Mouse (Mus musculus): ENCODE measurements around the gene Slc16a6. TPM values are rescaled to one million over a fixed set of nuclear protein-coding genes. Genes with fewer than 3 reads are reported as not detected.

Gene Slc16a6
- total and polyA plus RNA-seq, 3 experiments, result 14.1 to 24.2 (median 20.9) TPM

DNA sequence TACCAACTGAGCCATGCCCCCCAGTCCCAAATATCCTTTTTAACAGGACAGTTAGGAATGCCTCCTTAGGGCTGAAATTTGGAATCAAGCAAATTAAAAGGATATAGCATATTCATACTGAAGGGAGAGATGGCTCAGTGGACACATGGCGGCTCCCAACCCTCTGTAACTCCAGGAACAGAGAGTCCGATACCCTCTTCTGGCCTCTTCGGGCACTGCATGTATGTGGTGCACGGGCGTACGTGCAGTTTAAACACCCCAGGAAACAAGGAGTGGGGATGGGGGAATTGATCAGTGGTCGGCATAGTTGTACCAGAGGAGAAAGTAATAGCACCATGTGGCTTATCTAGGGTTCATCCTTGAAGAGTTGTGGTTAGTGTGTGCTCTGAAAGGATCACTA, 28.8 kb downstream of the Slc16a6 start:
- H3K27ac ChIP-seq (ENCODE audit: insufficient read depth, low read depth), result no peak overlapping the region
- H3K27me3 ChIP-seq (replicated peaks), result no peaks in the 10 kb centered on the region
- H3K4me1 ChIP-seq (ENCODE audit: control insufficient read depth in 1 of 2, insufficient read depth in 2 of 2), result peaks cover 3 to 13% of the 10 kb centered on the region in 2 experiments
- no peak for DNase-seq (ENCODE audit: extremely low read depth)
- in situ Hi-C loops (cut with MboI; ENCODE audit: low pct_ligation_motif_present, low pct_unique_long_range_greater_than_20kb, low sequenced_read_pairs), result loop anchor here (5.0 to 10.0 kb wide), 2 partner anchors 197 to 410 kb away; no protein-coding TSS in a partner anchor
- H3K4me3 ChIP-seq (replicated peaks in 1 of 3; ENCODE audit: low read depth in 2 of 3, low read length in 2 of 3, poor library complexity in 1 of 3), result no peak overlapping the region
- TF ChIP-seq NRF1 (IDR thresholded peaks at IDR 0.05; ENCODE audit: low read depth, low read length) (no peak), CTCF (conservative IDR thresholded peaks at IDR 0.05 in 1 of 2, IDR thresholded peaks at IDR 0.05 in 1 of 2; ENCODE audit: low read depth in 2 of 2, low read length in 2 of 2) (peak; percentile 27 to 73; a peak in 3 of 4 replicates), SMC3 (IDR thresholded peaks at IDR 0.05; ENCODE audit: low read depth, low read length) (peak; percentile 77), MEF2A (IDR thresholded peaks at IDR 0.05; ENCODE audit: borderline replicate concordance, low read depth, low read length) (no peak), RAD21 (IDR thresholded peaks at IDR 0.05; ENCODE audit: low read depth, low read length) (peak; percentile 51)
- no peaks in the 10 kb centered on the region for H3K9me3 ChIP-seq (replicated peaks; ENCODE audit: low read length)
- H3K9ac ChIP-seq (ENCODE audit: insufficient read depth, low read depth), result no peak overlapping the region
- H3K4me2 ChIP-seq (ENCODE audit: insufficient read depth, low read depth, poor library complexity, severe bottlenecking), result no peak overlapping the region
- H3K79me2 ChIP-seq (replicated peaks; ENCODE audit: control insufficient read depth, extremely low read depth, insufficient read depth, poor library complexity, severe bottlenecking), result no peaks in the 10 kb centered on the region
- dilution Hi-C loops (cut with MboI; ENCODE audit: extremely low pct_ligation_motif_present, extremely low pct_unique_long_range_greater_than_20kb, low sequenced_read_pairs), result no loop called here
- H3K36me3 ChIP-seq (replicated peaks in 1 of 2; ENCODE audit: control insufficient read depth in 1 of 2, insufficient read depth in 1 of 2, low read length in 1 of 2), result peaks cover 0 to 5% of the 10 kb centered on the region in 2 experiments

DNA sequence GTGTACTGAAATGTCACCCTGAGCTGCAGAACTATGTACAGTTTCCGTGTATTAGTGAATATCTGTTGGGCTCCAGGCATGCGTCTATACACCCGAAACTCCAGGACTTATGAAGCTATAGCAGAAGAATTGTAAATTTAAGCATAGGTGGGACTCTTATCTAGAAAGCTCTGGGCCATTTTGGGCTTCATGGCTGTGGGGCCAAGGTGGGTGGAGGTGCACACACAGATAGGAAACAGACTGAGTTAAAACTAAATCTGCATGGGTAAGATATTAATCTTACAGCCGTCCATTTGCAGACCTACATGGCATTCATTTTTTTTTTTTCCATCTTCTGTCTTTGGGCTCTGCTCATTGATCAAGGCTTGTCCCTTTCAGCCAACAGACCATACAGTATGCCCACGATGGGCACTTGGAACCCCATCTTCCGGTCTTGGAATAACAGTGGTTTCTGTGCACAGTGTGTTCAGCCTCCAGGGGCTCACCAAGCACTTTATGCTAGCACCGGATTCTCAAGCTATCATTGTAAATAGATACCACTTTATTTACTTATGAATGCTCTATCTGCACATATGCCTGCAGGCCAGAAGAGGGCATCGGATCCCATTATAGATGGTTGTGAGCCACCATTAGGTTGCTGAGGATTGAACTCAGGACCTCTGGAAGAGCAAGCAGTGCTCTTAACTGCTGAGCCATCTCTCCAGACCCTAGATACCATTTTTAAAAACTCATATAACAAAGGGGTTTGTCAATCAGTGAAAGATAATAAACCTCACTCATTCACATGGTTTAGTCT, 29.7 kb downstream of the Slc16a6 start:
- H3K27me3 ChIP-seq (replicated peaks), result no peaks in the 10 kb centered on the region
- no peak overlapping the region for H3K4me3 ChIP-seq (replicated peaks in 1 of 3; ENCODE audit: low read depth in 2 of 3, low read length in 2 of 3, poor library complexity in 1 of 3)
- TF ChIP-seq RAD21 (IDR thresholded peaks at IDR 0.05; ENCODE audit: low read depth, low read length), result peak; percentile 21
- no peak for TF ChIP-seq POLR2A (IDR thresholded peaks at IDR 0.05; ENCODE audit: low read depth, low read length)
- no peak for TF ChIP-seq IRF4 (IDR thresholded peaks at IDR 0.05; ENCODE audit: low read depth, low read length)
- TF ChIP-seq CTCF (conservative IDR thresholded peaks at IDR 0.05 in 1 of 2, IDR thresholded peaks at IDR 0.05 in 1 of 2; ENCODE audit: low read depth in 2 of 2, low read length in 2 of 2), result peak in 1 of 2 experiments; percentile 51; a peak in 2 of 4 replicates
- peak; percentile 32 for TF ChIP-seq SMC3 (IDR thresholded peaks at IDR 0.05; ENCODE audit: low read depth, low read length)
- H3K4me2 ChIP-seq (ENCODE audit: insufficient read depth, low read depth, poor library complexity, severe bottlenecking), result no peak overlapping the region
- no peaks in the 10 kb centered on the region for H3K79me2 ChIP-seq (replicated peaks; ENCODE audit: control insufficient read depth, extremely low read depth, insufficient read depth, poor library complexity, severe bottlenecking)
- H3K9ac ChIP-seq (ENCODE audit: insufficient read depth, low read depth), result no peak overlapping the region
- H3K27ac ChIP-seq (ENCODE audit: insufficient read depth, low read depth), result no peak overlapping the region
- DNase-seq (ENCODE audit: extremely low read depth), result no peak
- in situ Hi-C loops (cut with MboI; ENCODE audit: low pct_ligation_motif_present, low pct_unique_long_range_greater_than_20kb, low sequenced_read_pairs), result loop anchor here (5.0 to 10.0 kb wide), 2 partner anchors 196 to 411 kb away; no protein-coding TSS in a partner anchor
- dilution Hi-C loops (cut with MboI; ENCODE audit: extremely low pct_ligation_motif_present, extremely low pct_unique_long_range_greater_than_20kb, low sequenced_read_pairs), result no loop called here
- peaks cover 6 to 19% of the 10 kb centered on the region in 2 experiments for H3K4me1 ChIP-seq (ENCODE audit: control insufficient read depth in 1 of 2, insufficient read depth in 2 of 2)
- H3K9me3 ChIP-seq (replicated peaks; ENCODE audit: low read length), result no peaks in the 10 kb centered on the region
- H3K36me3 ChIP-seq (replicated peaks in 1 of 2; ENCODE audit: control insufficient read depth in 1 of 2, insufficient read depth in 1 of 2, low read length in 1 of 2), result peaks cover 0 to 2% of the 10 kb centered on the region in 2 experiments

GRCm38 (mm10) chr11:109442166-109442730, 31.1 kb downstream of the Slc16a6 start:
- Histone ChIP-seq H3K9me3 (replicated peaks; ENCODE audit: low read length) (no peaks in the 10 kb centered on the region), H3K27ac (ENCODE audit: insufficient read depth, low read depth) (no peak overlapping the region), H3K27me3 (replicated peaks) (no peaks in the 10 kb centered on the region), H3K79me2 (replicated peaks; ENCODE audit: control insufficient read depth, extremely low read depth, insufficient read depth, poor library complexity, severe bottlenecking) (no peaks in the 10 kb centered on the region), H3K9ac (ENCODE audit: insufficient read depth, low read depth) (no peak overlapping the region), H3K36me3 (replicated peaks in 1 of 2; ENCODE audit: control insufficient read depth in 1 of 2, insufficient read depth in 1 of 2, low read length in 1 of 2) (peaks cover 2 to 10% of the 10 kb centered on the region in 2 experiments), H3K4me2 (ENCODE audit: insufficient read depth, low read depth, poor library complexity, severe bottlenecking) (no peak overlapping the region), H3K4me1 (ENCODE audit: control insufficient read depth in 1 of 2, insufficient read depth in 2 of 2) (peaks cover 6 to 26% of the 10 kb centered on the region in 2 experiments), H3K4me3 (replicated peaks in 1 of 3; ENCODE audit: low read depth in 2 of 3, low read length in 2 of 3, poor library complexity in 1 of 3) (no peak overlapping the region)
- TF ChIP-seq USF2 (conservative IDR thresholded peaks at IDR 0.05; ENCODE audit: low read depth, low read length) (no peak), MXI1 (IDR thresholded peaks at IDR 0.05; ENCODE audit: low read depth, low read length) (no peak), IRF4 (IDR thresholded peaks at IDR 0.05; ENCODE audit: low read depth, low read length) (no peak), HCFC1 (IDR thresholded peaks at IDR 0.05; ENCODE audit: low read depth, low read length) (no peak), JUN (IDR thresholded peaks at IDR 0.05; ENCODE audit: insufficient read depth, low read depth, low read length) (no peak), POLR2A (IDR thresholded peaks at IDR 0.05; ENCODE audit: low read depth, low read length) (no peak)
- in situ Hi-C loops (cut with MboI; ENCODE audit: low pct_ligation_motif_present, low pct_unique_long_range_greater_than_20kb, low sequenced_read_pairs), result loop anchor here (5.0 to 10.0 kb wide), 2 partner anchors 195 to 413 kb away; no protein-coding TSS in a partner anchor
- dilution Hi-C loops (cut with MboI; ENCODE audit: extremely low pct_ligation_motif_present, extremely low pct_unique_long_range_greater_than_20kb, low sequenced_read_pairs), result no loop called here
- no peak for DNase-seq (ENCODE audit: extremely low read depth)
